Comparison of ENCODE assay signal across 32 mouse cellular contexts in genomic region chr6:50639656-50640055, GRCm38 (mm10). TPM values are rescaled to one million over a fixed set of nuclear protein-coding genes. Genes with fewer than 3 reads are reported as not detected.
DNase-seq lines count a peak whose midpoint lies in the region; TF ChIP-seq lines count a peak whose summit lies in the region.
"Had no signal": no experiment of that assay in that cellular context is flagged by ENCODE, and none has a peak within 500 bp of the region (broad histone marks: within the 10 kb centered on the region; RNA-seq: fewer than 3 reads in every experiment).

No protein-coding gene starts in this region.

- 13% methylated on average over 2 of the region's 2 CpGs for WGBS in lung, adult 2 months

- no peak for TF ChIP-seq CTCF in lung, adult 2 months (IDR thresholded peaks at IDR 0.05; ENCODE audit: insufficient read depth, low read length)

- peak; percentile 10 to 53 for DNase-seq in adrenal gland, adult (ENCODE audit: inconsistent age in 2 of 2, low spot score in 1 of 2)
- no peak for DNase-seq in adrenal gland, adult 8-10 months
- peak; percentile 43 for DNase-seq in kidney, postnatal 10 days
- DNase-seq in kidney, adult 18-20 months, result no peak
- DNase-seq in lung, postnatal 10 days, result peak; percentile 22
- DNase-seq in lung, adult 2 months, result no peak
- DNase-seq in adrenal gland, postnatal 36 days, result peak; percentile 59
- no peak for DNase-seq in liver
- DNase-seq: cerebellum, adult 11-12 months; cerebellum, postnatal 36 days; embryo, embryonic 11 days; gastrocnemius, postnatal 25 days; lung, adult 18-20 months; retina, postnatal 1 day; right cerebral cortex, postnatal 25 days; spleen, adult 18-20 months had no signal

- no peak overlapping the region for H3K4me3 ChIP-seq in lung, adult 2 months (replicated peaks; ENCODE audit: extremely low read depth, low read depth, low read length)
- H3K4me3 ChIP-seq: embryonic facial prominence, embryonic 13.5 days; erythroblast, embryonic 14.5 days; forebrain, embryonic 12.5 days; heart, embryonic 13.5 days; hindbrain, embryonic 12.5 days; midbrain, embryonic 15.5 days; neural tube, embryonic 12.5 days had no signal

- no peak for TF ChIP-seq POLR2A in lung, adult 2 months (IDR thresholded peaks at IDR 0.05; ENCODE audit: borderline replicate concordance, extremely low read depth, low read depth, low read length)

- no peaks in the 10 kb centered on the region for H3K4me1 ChIP-seq in lung, adult 2 months (ENCODE audit: control insufficient read depth, insufficient read depth, low read length)

RNA-seq across cellular contexts. Expression of gene Npvf, which starts 14.6 kb away (rescaled TPM):
- total RNA-seq in adrenal gland, adult 8-10 months (2022), result not detected
- polyA plus RNA-seq in lung, adult 2 months (2012; rRNA removed), result not detected in 2 replicates
- not detected for total RNA-seq in adrenal gland, postnatal 36 days (2021)
- total RNA-seq: adrenal gland, postnatal 4 days; gastrocnemius, postnatal 25 days; heart, adult 18-20 months; heart, postnatal 14 days; layer of hippocampus, adult 18-20 months; layer of hippocampus, postnatal 14 days; left cerebral cortex, adult 8-10 months; megakaryocyte-erythroid progenitor cell, adult 5-6 weeks had no signal
- polyA plus RNA-seq: embryonic facial prominence, embryonic 13.5 days; erythroblast, embryonic 14.5 days; forebrain, embryonic 12.5 days; heart, embryonic 13.5 days; hindbrain, embryonic 12.5 days; limb, embryonic 11.5 days; liver, embryonic 11.5 days; neural tube, embryonic 12.5 days had no signal

RNA-seq across cellular contexts. Expression of gene 4921507P07Rik, which starts 43.2 kb away (rescaled TPM):
- total RNA-seq in adrenal gland, adult 8-10 months (2022), result under 1 TPM; 0.15 to 0.23 (median 0.20) TPM
- polyA plus RNA-seq in lung, adult 2 months (2012; rRNA removed), result 0.32 and 0.34 TPM in 2 replicates
- total RNA-seq in adrenal gland, postnatal 36 days (2021), result under 1 TPM; 0.33 to 0.36 TPM
- polyA plus RNA-seq: erythroblast, embryonic 14.5 days had no signal

Comparison
In these comparisons a context has a peak if more than half of its experiments do, and no peak if none do; other contexts are left out.
1. DNase-seq: peak in adrenal gland, adult (2 of 2), kidney, postnatal 10 days (single experiment), lung, postnatal 10 days (single experiment) and adrenal gland, postnatal 36 days (2 of 2); none in adrenal gland, adult 8-10 months (single experiment), kidney, adult 18-20 months (single experiment), lung, adult 2 months (single experiment) and liver (single experiment).